Mouse (Mus musculus) cerebellum, postnatal 25 days (tissue): ENCODE results near the gene Yars.

Experiments used
- DNase-seq, 2 experiments: peaks; one replicate each; pipeline ENCODE4 v3.0.0; 2021; ENCODE audit warnings: mixed read lengths in 2 of 2

The Yars gene

DNA sequence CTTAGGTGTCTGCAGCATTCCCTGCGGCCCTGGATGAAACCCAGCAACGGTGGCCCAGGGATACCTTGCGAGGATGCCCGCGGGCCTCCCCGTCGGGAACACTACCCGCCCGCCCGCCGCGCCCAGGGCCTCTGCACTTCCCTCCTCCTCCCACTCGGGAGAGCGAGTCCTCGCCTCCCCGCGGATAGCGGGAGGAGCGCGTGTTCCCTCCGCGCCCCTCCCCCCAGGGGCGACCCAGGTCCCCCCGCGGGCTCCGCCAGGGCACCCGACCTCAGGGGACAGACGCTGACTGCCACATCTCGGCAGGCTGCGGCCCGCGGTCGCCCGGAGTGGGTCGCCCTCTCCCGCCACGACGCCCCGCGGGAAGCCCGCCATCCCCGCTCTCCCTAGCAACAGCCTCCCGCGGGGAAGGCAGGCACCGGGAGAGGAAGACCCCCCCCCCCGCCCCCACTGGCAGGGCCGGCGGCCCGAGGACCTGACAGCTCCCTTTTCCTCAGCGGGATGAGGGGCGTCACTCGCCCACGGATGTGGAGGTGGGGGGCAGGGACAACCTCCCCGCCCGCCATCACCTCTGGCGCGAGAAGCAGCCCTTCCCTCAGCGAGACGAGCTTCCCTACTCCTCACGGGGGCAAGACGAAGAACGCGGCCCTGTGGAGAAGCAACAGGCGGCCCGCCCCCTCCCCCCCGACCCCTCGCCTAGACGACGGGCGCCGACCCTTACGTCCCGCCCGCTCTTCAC is 588 bp upstream of the Yars start:
- peak; percentile 75 to 79 for DNase-seq

DNA sequence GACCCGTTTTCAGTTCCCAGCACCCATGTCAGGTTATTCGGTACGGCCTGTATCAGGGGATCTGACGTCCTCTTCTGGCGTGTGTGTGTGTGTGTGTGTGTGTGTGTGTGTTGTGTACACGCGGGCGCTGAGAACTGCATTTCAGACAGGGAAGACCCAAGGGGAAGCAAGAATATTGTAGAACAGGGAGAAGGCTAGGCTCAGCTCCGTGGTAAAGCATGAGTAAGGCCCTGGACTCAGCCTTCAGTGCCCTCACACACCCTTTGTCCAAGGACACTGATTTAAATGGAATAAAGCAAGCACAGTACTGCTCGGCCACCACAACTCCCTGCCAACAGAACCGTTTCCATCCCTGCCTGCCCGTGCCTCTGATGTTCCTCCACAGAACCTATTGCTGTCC is 978 bp downstream of the Yars start:
- peak; percentile 31 to 45 for DNase-seq

DNA sequence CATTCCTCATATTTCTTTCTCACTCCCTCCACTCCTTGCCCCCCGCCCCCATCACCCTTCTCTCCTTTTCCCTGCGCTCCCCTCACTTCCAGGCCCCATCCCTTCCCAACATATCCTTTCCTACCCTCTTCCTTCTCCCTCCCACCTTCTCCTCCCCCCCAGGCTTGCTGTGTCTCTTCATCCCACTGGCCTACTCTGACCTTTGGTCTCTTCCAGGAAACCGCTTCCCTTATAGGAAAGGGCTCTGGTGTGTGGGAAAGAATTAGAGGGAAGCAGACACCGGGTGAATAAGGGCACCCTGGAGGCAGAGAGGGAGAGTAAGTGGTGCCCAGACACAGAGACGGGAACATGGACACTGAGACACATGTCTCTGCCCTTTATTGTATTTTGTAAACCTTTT is 2.1 kb downstream of the Yars start:
- DNase-seq, result no peak

DNA sequence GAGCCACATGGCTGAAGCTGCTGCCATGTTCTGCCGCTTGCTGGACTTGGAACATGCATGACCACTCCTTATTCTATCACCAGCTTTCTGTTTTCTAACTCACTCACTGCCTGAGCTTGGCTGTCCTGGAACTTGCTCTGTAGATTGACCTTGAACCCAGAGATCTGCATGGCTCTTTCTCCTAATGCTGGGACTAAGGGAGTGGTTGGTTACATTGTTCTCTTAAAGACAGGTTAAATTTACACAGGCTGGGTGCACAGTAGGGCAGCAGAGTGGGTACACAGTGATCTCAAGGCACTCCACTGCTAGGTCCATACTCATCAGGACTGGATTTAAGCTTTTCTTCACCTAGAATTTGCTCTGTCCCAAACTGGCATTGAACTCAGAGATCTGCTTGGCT is 4.7 kb downstream of the Yars start:
- no peak for DNase-seq

DNA sequence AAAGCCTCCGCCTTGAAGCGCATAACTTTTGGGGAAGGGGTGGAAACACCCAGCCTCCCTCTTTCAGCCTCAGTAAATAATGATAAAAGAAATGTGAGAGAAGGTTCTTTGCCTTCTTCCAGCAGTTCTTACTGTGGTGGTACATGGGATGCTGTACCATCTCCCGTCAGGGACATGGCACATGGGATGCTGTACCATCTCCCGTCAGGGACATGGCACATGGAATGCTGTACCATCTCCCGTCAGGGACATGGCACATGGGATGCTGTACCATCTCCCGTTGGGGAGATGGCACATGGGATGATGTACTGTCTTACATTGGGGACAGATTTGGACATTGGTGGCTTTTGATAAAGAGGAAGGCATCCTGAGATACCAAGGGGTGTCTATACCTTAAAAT is 8.0 kb downstream of the Yars start:
- DNase-seq, result no peak

DNA sequence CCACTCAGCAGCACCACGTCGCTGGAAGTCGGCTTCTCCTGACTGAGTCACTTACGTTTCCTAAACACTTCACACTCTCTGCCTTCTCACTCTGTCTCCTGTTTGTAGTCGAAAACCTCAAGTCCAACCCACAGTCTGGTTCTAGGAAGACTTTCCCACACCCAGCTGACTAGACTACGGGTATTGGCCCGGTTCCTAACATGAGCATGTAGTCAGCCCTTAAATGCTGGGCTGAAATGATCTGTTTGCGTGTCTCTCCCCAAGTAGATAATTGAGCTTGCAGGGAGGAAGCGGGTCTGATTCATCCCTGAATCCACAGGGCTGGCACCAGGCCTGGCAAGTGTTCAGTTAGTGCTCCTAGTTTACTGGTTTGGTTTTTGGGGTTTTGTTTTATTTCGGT is 15.1 kb downstream of the Yars start:
- DNase-seq, result no peak

DNA sequence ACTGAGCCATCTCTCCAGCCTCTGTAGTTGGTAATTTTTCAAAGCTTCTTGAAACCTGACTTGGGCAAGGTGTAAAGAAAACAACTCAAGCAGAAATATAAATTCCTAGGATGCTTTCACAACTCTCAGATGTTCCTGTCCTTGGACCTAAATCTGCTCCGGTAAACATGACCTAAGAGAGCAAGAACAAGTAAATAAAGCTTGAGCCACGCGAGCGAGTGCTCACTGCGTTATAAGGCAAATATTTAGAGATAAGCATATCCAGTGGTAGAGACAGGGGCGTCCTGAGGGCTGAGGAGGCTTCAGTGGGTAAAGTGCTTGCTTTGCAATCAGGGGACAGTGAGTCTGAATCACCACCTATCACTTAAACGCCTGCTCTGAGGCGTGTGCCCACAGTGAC is 17.2 kb downstream of the Yars start:
- no peak for DNase-seq

DNA sequence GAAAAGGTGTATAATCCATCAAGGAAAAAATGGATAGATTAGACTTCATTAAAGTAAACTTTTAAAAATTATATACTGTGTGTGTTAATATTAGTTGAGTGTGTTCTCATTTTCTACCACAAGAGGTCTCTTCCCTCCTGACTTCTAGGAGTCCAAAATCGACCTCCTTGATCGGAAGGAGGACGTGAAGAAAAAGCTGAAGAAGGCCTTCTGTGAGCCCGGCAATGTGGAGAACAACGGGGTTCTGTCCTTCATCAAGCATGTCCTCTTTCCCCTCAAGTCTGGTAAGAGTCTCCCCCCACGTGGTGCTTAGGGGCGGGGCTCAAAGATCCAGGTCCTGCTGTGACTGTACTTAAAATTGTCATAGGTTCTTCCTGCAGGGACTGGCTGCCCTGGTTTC is 19.9 kb downstream of the Yars start:
- peak; percentile 32 to 37 for DNase-seq

DNA sequence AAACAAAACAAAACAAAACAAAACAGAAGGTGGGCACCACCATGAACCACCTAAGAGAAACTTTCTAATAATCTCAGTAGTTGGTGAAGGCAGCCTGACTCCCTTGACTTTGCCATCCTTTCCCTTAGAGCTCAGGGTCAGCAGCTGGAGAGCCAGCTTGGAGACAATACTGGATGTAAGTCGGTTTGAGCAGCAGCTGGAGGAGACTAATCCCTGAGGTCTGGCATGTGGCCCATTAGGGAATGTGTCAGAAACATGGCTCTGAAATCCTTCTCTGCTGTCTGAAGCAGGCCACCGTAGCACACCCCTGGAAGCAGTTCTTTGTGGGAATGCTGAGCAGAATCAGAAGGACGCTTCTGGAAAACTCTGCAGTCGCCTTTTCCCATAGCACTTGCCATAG is 21.9 kb downstream of the Yars start:
- no peak for DNase-seq

DNA sequence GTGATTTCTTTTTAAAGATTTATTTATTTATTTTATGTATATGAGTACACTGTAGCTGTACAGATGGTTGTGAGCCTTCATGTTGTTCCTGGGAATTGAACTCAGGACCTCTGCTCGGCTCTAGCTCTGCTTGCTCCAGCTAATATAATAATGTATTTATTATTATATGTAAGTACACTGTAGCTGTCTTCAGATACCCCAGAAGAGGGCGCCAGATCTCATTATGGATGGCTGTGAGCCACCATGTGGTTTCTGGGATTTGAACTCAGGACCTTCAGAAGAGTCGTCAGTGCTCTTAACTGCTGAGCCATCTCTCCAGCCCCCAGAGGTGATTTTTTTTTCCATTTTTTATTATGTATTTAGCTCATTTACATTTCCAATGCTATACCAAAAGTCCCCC is 22.9 kb downstream of the Yars start:
- DNase-seq, result peak in 1 of 2 experiments; percentile 58

DNA sequence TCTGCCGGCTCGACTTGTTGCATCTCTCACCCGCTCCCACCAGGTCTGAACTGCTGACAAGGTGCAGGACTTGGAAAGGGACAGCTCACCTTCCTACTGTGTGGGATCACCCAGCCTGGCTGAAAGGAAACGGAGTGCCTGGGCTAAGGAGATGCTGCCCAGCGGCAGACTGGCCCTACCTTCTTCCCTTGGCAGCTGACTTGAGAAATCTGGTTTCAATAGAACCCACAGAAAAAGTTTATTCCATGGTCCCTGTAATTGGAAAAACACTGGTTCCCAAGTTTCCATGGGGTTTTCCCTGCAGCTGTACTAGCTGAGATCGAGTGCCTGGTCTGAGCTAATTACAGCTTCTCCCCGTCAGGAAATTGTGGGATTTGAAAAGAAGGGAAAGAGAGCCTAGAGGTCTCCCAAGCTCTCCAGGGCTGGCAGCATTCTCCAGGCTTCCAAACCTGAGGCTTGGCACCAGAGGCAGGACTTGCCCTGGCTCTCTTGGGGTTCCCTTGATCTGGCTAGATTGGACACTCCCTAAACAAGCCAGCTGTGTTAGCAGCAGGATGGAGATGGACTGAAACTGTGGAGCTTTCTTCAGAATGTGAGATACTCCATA is 29.1 kb downstream of the Yars start:
- DNase-seq, result no peak

DNA sequence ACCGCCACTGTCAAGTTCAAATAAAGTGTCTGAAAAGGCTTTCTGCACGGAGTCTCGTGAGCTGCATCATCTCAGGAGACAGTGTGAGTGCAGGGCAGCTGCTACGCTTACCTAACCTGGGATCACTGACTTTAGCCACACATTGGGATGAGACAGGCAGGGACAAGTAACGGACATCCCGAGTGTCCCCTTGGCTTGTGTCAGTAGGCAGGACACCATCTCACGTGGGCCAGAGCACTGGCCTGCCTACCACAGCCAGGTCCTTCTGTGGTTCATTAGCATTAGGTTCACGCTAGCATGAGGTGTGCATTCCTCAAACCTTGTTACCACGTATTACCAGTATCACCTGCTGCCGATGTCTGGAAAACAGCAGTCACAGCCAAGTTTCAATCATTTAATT is 29.6 kb downstream of the Yars start:
- no peak for DNase-seq

DNA sequence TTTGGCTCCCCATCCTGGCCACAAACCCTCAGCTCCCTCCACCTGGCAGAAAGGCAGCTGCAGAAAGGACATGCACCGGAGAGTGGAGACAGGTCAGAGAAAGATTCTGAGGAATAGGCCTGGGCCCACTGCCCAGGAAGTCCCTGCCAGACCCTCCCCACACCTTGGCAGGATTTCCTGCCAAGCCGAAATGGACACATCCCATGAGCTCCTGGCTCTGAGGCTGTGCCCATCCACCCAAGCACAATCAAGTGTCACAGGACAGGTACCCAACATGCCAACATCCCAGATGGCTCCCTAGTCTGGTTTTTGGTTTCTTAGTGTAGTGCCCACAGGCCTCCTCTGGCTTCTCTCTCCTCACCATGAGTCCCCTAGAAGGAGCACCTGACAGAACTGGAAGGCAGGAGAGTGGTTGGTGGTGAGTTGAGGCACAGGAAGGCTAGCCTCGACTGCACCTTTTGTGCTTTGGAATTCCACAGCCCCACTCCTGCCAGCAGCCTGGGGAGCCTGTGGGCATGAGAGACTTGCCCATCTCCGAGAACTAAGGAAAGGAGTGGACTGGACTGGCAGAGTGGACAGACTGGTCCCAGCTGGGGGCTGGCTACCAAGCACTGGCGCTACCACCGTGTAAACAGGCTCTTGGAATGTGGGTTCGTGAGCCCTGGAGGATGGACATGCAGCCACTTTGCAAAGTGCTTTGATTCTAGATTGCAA is 31.0 kb downstream of the Yars start:
- DNase-seq, result peak; percentile 84 to 86

DNA sequence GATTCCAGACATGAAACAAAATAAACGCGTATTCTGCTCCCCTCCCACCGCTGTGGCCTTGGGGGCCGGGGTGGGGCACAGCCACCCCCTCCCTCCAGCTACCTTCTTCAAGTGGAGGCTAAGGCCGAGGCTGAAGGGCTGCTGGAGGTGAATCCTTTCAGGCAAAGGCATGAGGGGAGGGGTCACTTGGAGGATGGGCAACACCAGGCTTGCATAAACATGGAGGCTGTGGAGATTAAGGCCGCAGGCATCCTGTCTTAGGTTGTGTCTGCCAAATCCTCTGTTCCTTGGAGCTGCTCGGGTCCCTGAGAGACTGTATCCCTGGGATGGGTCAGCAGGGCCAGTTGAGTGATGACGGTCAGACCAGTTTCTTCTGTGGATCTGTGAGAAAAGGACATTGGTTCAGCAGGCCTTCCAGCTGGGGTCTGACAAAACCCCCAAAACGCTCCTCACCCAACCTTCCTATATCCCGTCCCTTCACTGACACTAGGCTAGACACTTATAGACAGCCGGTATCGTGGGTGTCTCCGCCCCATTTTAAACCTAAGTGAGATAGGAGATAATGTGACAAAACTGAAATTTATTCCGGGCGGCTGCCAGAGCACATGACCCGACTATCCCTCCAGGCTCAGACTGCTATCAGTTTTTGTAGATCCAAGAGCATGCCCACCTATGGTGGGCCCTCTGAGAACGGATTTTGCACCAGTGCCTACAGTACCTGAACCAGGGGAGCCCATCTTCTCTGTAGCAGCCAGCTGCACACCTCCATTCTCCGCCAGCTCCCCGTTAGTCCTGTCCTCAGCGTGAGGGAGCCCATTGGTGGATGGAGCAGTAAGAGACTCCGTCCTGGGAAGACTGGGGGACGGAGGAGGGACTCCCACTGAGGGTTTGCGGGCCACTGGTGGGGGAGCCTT is 31.8 kb downstream of the Yars start:
- DNase-seq, result no peak

DNA sequence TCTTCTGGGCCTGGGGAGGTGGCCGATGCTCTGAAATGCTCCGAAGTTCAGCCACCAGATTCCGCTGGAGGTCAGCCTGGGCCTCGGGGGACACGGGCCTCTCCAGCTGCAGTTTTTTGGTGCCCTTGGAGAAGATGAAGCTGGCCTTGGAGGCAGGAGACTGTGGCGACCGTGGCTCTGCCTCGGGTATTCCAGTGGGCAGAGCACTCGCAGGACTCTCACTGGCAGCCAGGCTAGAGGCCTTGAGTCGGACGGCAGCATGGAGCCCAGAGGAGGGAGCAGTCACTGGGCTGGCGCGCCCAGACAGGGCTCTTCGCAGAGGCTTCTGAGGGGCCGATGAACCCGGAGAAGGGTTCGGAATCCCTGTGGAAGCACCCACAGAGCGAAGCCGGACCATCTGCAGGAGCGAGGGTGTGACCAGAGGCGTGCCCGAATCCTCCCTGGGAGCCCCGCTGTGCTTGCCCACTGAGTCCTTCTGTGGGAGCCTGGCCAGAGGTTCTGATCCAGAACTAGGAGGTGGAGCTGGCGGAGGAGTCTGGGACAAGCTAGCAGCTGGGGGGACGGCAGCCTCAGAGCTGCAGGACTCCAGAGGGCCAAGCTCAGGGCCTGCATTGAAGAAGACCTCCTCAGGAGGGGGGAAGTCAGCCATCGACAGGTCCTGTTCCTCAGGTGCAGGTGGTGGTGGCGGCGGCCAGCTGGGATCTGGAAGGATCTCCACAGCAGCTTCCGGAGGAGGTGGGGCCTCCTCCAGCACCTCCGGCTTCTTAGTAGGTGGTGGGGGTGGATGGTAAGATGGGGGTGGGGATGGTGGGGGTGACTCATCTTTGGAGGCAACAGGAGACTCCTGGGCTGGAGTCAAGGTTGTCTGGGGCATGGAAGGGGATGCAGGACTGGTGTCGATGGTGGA is 32.7 kb downstream of the Yars start:
- DNase-seq, result peak; percentile 51 to 56

DNA sequence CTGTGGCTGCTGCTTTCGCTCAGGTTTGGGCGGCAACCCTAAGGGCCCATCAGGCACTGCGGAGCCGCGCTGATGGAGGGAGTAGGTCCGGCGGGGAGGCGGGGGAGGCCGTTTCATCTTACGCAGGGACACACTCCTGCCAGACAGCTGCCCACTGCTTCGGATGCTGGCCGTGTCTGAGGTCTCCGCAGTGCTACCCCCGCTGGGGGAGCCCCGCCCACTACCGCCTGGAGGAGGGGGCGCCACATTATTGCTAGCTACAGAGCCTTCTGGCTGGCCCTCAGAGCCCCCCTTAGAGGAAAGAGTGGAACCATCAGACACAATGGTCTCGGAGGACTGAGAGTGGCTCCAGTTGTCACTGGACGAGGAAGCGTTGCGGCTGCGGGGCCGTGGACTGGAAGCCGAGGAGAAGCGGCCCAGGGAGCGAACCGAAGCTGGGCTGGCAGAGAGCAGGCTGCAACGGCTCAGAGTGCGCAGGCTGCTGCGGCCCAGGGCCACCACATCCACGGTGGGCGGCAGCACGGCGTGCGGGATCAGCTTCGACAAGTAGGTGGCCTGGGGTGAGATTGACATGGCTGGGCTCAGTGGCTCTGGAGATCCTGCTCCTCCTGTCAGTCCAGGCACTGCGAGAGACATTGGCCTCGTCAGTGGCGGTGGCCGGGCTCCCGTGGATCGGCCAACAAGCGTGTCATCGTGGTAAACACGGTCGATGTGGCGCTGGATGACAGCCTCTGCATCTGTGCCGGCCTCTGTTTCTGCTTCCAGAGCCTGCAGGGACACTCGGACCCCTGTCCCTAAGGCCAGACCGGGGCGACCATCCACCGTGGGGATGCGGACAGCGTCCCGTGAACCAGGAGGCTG is 34.1 kb downstream of the Yars start:
- peak; percentile 50 to 56 for DNase-seq

DNA sequence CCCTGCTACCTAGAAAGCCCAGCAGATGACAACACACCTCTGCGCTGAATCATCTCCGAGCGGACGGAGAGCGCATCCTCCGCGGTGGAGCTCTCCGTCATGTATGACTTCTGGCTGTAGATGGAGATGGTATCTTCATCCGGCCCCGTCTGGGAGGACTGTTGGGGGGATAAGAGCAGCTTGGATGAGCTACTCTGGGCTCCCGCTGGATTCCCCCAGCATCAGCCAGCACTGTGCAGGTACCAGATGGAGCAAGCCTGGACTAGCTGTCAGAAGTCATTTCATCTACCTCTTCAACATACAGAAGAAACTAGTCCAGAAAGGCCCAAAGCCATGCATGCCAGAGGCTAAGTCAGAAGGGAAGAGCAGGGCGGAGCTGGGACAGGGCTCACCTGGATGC is 35.8 kb downstream of the Yars start:
- peak; percentile 52 to 57 for DNase-seq

DNA sequence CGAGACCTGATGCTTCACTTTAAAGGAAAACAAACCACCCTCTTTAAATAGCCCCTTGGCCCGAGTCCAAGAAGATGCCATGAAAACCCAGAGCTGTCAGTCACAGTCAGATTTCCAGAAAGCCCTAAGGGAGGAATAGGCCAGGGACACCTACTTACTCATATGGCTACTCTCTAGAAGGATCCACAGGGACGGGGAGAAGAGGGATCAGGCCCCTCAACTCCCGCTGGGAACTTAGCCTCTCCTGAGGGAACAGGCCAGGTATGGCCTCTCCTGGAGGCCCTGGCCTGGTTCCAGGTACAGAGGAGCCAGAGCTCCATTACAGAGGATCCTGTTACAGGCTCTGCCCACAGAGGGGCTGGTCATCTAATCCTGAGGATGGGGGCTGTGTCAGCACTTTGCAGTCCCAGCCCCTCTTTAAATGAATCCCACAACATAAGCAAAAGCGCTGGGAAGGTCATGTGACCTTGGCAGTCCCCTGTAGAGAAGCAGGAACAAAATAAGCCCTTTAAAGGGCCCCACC is 36.9 kb downstream of the Yars start:
- peak; percentile 53 to 59 for DNase-seq

DNA sequence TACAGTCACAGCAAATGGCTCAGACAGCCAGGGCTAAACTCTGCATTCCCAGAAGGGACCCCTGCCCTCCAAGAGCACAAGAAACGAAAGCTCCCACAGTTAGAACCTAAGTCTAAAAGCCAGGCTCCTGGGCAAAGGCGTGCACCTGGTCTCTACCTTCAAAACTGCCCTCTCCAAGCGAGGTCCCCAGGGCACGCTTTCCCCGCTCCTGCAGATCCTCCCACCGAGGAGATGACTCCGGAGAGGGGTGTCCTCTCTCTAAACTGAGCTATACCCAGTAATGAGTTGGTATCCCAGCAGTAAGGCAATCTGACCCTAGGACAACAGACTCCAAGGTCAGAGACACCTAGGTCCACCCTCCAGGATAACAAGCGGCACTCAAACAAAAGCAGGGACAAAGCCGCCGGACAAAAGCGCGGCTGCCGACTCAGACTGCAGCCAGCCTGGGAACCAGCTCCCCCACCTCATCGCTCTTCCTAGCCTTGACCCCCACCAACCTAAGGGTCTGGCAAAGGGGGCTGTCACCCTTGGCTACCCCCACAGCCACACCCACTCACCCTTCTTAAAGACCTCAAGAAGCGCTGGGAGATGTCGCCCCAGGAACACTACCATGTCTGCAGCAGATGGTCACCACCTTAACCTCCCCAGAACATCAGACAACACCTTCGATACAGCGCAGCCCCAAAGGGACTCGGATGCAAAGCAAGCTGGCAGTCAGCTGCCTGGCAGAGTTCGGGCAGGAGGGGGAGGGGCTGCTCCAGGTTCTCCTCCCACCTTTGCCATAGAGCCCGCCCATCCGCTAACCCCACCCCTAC is 37.8 kb downstream of the Yars start:
- DNase-seq, result peak; percentile 63 to 78

DNA sequence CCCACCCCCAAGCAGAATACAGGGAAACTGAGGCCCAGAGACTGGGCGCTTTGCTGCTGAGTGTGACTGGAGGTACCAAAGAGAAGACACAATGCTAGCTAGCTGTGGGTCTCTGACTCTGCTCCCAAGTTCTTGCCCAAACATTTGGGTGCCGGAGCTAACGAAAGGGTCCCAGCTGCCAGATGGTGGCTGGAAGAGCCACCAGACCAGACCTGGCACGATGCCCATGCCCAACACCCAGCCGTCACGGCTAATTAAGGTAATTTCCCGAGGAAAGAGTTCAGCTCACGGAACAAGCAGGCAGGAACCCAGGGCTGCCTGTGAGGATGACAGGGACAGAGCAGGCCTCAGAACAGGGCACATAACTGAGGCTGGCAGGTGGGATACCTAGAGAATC is 38.4 kb downstream of the Yars start:
- DNase-seq, result peak; percentile 51 to 68
